Mouse (Mus musculus) adrenal gland (tissue): ENCODE measurements around the gene Tmem150c.

Source experiments
- intact Hi-C: fragments of 180-260 bp; cut with DNase I; formaldehyde crosslinking; loops from one replicate; pipeline ENCODE4 v1.15.1; 2025

Tmem150c gene

GRCm38 (mm10) chr5:100032646-100033045, 127.0 kb downstream of the Tmem150c start:
- intact Hi-C loops, result no loop called here

DNA sequence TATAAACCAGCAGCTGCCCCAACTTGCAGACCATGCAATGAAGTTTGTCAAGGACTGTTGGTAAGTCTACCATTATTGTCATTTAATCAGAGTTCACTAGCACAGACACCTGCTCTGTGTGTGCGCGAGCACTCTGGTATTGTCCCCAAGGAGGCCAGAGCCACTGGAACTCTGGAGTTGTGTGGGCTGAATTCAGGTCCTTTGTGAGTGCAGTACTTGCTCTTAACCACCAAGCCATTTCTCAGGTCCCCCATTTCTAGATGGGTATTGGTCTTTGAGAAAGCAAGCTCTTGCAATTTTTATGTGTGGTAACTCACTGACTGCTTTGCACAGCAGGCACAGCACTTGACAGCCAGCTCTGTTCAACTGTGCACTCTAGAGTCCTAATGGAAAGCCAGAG, 127.5 kb downstream of the Tmem150c start:
- intact Hi-C loops, result no loop called here

DNA sequence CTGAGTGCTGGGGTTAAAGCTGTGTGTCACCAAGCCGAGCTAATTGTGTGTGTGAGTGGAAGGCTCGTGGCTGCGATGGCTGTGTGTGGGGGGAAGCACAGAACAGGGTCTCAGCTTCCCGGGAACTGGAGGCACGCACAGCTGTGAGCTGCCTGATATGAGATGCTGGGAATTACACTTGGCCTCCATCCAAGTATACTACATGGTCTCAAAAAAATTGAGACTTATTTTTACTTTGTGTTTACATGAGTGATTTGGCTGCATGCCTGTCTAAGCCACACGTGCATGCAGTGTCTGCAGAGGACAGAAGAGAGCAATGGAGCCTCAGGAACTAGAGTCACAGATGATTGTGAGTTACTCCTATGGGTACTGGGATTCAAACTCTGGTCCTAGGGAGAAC, 129.5 kb downstream of the Tmem150c start:
- intact Hi-C loops, result no loop called here
